Mouse (Mus musculus): ENCODE measurements around the gene Prap1.

- TF ChIP-seq CTCF (IDR thresholded peaks at IDR 0.05; ENCODE audit: insufficient read depth, low read depth, low read length) = no peak
- TF ChIP-seq POLR2A (IDR thresholded peaks at IDR 0.05; ENCODE audit: insufficient read depth, low read depth, low read length) = no peak
These were observed 27.3 kb downstream of the Prap1 start for GRCm38 (mm10) chr7:140120484-140120883.

Measured in olfactory bulb, adult 2 months (tissue).